Mouse (Mus musculus) adrenal gland, adult 2 months (tissue): Measurements from ENCODE around the gene Glis2. TPM values are rescaled to one million over a fixed set of nuclear protein-coding genes. Genes with fewer than 3 reads are reported as not detected.
A peak's percentile ranks its signal among the peaks of the same experiment; 100 is the strongest.

Experiments used
- DNase-seq: peaks from one replicate; pipeline ENCODE4 v3.0.0; 2021
- long read RNA-seq: library from polyadenylated mRNA; stranded (forward); transcript quantifications from one replicate; pipeline ENCODE4 v2.0.0, GENCODE M21; 2021
- polyA plus RNA-seq: library from polyadenylated mRNA; depleted of rRNA; stranded (reverse); fragments of >200 nt; gene quantifications from 2 replicates; pipeline ENCODE4 v1.2.3, GENCODE M21; 2012; rRNA removed
- total RNA-seq, 2 experiments: library from RNA; stranded (reverse); gene quantifications; 2 replicates each; pipeline ENCODE4 v1.2.3; 2021

The Glis2 gene
- 10 to 100 TPM; 17.3 to 27.4 TPM for total RNA-seq
- 28.9 and 29.3 TPM in 2 replicates for polyA plus RNA-seq
- long read RNA-seq, partial matches to known transcripts: 6 of 10 reads
- long read RNA-seq, other reads (novel, unspliced or antisense): 2 of 10 reads

GRCm38 (mm10) chr16:4593971-4594813 lies at the start of gene Glis2:
Gene Glis2 (plus strand): TSS chr16:4594713.
- peak; percentile 81 for DNase-seq

- DNase-seq: no peak
Measured at GRCm38 (mm10) chr16:4544845-4545244, 49.7 kb upstream of the Glis2 start.

GRCm38 (mm10) chr16:4546838-4547237 lies 47.7 kb upstream of the Glis2 start:
- no peak for DNase-seq

- no peak for DNase-seq
Measured at GRCm38 (mm10) chr16:4547611-4548010, 46.9 kb upstream of the Glis2 start.

GRCm38 (mm10) chr16:4548953-4549688 lies 45.4 kb upstream of the Glis2 start:
- no peak for DNase-seq

GRCm38 (mm10) chr16:4551056-4551455 lies 43.5 kb upstream of the Glis2 start:
- peak; percentile 68 for DNase-seq

GRCm38 (mm10) chr16:4551885-4552284 lies 42.6 kb upstream of the Glis2 start:
- DNase-seq: no peak

- DNase-seq: no peak
Measured at GRCm38 (mm10) chr16:4552829-4553550, 41.5 kb upstream of the Glis2 start.

- no peak for DNase-seq
Measured at GRCm38 (mm10) chr16:4555555-4555954, 39.0 kb upstream of the Glis2 start.

- no peak for DNase-seq
Measured at GRCm38 (mm10) chr16:4557085-4557484, 37.4 kb upstream of the Glis2 start.

- peak; percentile 85 for DNase-seq
Measured at GRCm38 (mm10) chr16:4557949-4558348, 36.6 kb upstream of the Glis2 start.

- DNase-seq: peak; percentile 94
Measured at GRCm38 (mm10) chr16:4558384-4558979, 36.0 kb upstream of the Glis2 start.

- DNase-seq: peak; percentile 85
Measured at GRCm38 (mm10) chr16:4558980-4559631, 35.4 kb upstream of the Glis2 start.

- peak; percentile 90 for DNase-seq
Measured at GRCm38 (mm10) chr16:4559715-4560144, 34.8 kb upstream of the Glis2 start, which contains the start of gene Tfap4. Gene Tfap4 (minus strand): TSS chr16:4559854.

- peak; percentile 81 for DNase-seq
Measured at GRCm38 (mm10) chr16:4560145-4560952, 34.2 kb upstream of the Glis2 start.

GRCm38 (mm10) chr16:4567912-4568311 lies 26.6 kb upstream of the Glis2 start:
- peak; percentile 83 for DNase-seq

- DNase-seq: peak; percentile 21
Measured at GRCm38 (mm10) chr16:4570737-4571136, 23.8 kb upstream of the Glis2 start.

- no peak for DNase-seq
Measured at GRCm38 (mm10) chr16:4576038-4576437, 18.5 kb upstream of the Glis2 start.

- DNase-seq: no peak
Measured at GRCm38 (mm10) chr16:4576873-4577272, 17.6 kb upstream of the Glis2 start.

- DNase-seq: no peak
Measured at GRCm38 (mm10) chr16:4578630-4579029, 15.9 kb upstream of the Glis2 start.
